Mouse (Mus musculus) left cerebral cortex, postnatal 4 days (tissue): ENCODE measurements at regions not wholly inside any gene's neighbourhood (a gene's known extent, or its start where the extent isn't known, plus 50 kb on each side); places are given as distances from the start of the nearest gene placed in this dataset.

Experiments used
- DNase-seq: peaks from one replicate; pipeline ENCODE4 v3.0.0-alpha.2; 2022
- intact Hi-C: fragments of 180-260 bp; cut with DNase I; formaldehyde crosslinking; loops from one replicate; pipeline ENCODE4 v1.15.1; 2025

- DNase-seq, result peak; percentile 24
- intact Hi-C loops, result no loop called here
Observed at GRCm38 (mm10) chr5:97669726-97670125, 212.9 kb upstream of the Gk2 start.

- intact Hi-C loops, result no loop called here
- DNase-seq, result no peak
Observed at GRCm38 (mm10) chr5:97656167-97656924, 199.5 kb upstream of the Gk2 start.

GRCm38 (mm10) chr5:97655266-97655665, 198.4 kb upstream of the Gk2 start:
- intact Hi-C loops, result no loop called here
- DNase-seq, result peak; percentile 27

- intact Hi-C loops, result no loop called here
- peak; percentile 3 for DNase-seq
Observed at GRCm38 (mm10) chr5:97654414-97654813, 197.6 kb upstream of the Gk2 start.

GRCm38 (mm10) chr5:97642251-97642650, 185.4 kb upstream of the Gk2 start:
- no peak for DNase-seq
- intact Hi-C loops, result loop anchor here (10.0 kb wide), 1 partner anchor 543 kb away; no protein-coding TSS in a partner anchor

GRCm38 (mm10) chr5:97641646-97642045, 184.8 kb upstream of the Gk2 start:
- intact Hi-C loops, result loop anchor here (10.0 kb wide), 1 partner anchor 543 kb away; no protein-coding TSS in a partner anchor

GRCm38 (mm10) chr5:97636357-97636756, 179.5 kb upstream of the Gk2 start:
- intact Hi-C loops, result no loop called here
- no peak for DNase-seq

More at GRCm38 (mm10) chr5:97641646-97642045, 184.8 kb upstream of the Gk2 start:
- peak; percentile 12 for DNase-seq

- intact Hi-C loops, result no loop called here
Observed at GRCm38 (mm10) chr5:97633766-97634165, 176.9 kb upstream of the Gk2 start.

GRCm38 (mm10) chr5:97632791-97633190, 176.0 kb upstream of the Gk2 start:
- intact Hi-C loops, result no loop called here
- no peak for DNase-seq

More at GRCm38 (mm10) chr5:97633766-97634165, 176.9 kb upstream of the Gk2 start:
- peak; percentile 43 for DNase-seq

GRCm38 (mm10) chr5:97625200-97625599, 168.4 kb upstream of the Gk2 start:
- no peak for DNase-seq
- intact Hi-C loops, result no loop called here

- DNase-seq, result no peak
- intact Hi-C loops, result no loop called here
Observed at GRCm38 (mm10) chr5:97619890-97620289, 163.1 kb upstream of the Gk2 start.

- no peak for DNase-seq
- intact Hi-C loops, result no loop called here
Observed at GRCm38 (mm10) chr5:97618411-97618810, 161.6 kb upstream of the Gk2 start.

GRCm38 (mm10) chr5:97602176-97602575, 145.4 kb upstream of the Gk2 start:
- intact Hi-C loops, result loop anchor here (10.0 kb wide), 1 partner anchor 467 kb away; no protein-coding TSS in a partner anchor
- no peak for DNase-seq

GRCm38 (mm10) chr5:97601384-97601783, 144.6 kb upstream of the Gk2 start:
- DNase-seq, result no peak
- intact Hi-C loops, result loop anchor here (10.0 kb wide), 1 partner anchor 467 kb away; no protein-coding TSS in a partner anchor

GRCm38 (mm10) chr5:97598741-97599140, 141.9 kb upstream of the Gk2 start:
- intact Hi-C loops, result no loop called here
- peak; percentile 37 for DNase-seq

GRCm38 (mm10) chr5:97595916-97596315, 139.1 kb upstream of the Gk2 start:
- peak; percentile 67 for DNase-seq
- intact Hi-C loops, result no loop called here

- DNase-seq, result no peak
- intact Hi-C loops, result no loop called here
Observed at GRCm38 (mm10) chr5:97594081-97594480, 137.3 kb upstream of the Gk2 start.

- intact Hi-C loops, result no loop called here
- no peak for DNase-seq
Observed at GRCm38 (mm10) chr5:97582509-97582908, 125.7 kb upstream of the Gk2 start.

GRCm38 (mm10) chr5:97565486-97565885, 108.7 kb upstream of the Gk2 start:
- intact Hi-C loops, result no loop called here
- peak; percentile 8 for DNase-seq

GRCm38 (mm10) chr5:97563724-97564123, 106.9 kb upstream of the Gk2 start:
- intact Hi-C loops, result no loop called here
- no peak for DNase-seq

GRCm38 (mm10) chr5:97554274-97554673, 97.5 kb upstream of the Gk2 start:
- DNase-seq, result no peak
- intact Hi-C loops, result no loop called here

- DNase-seq, result peak; percentile 13
- intact Hi-C loops, result no loop called here
Observed at GRCm38 (mm10) chr5:97553122-97553521, 96.3 kb upstream of the Gk2 start.
